Mouse (Mus musculus) lung, postnatal 0 days (tissue): ENCODE data around the gene BC055324. TPM values are rescaled to one million over a fixed set of nuclear protein-coding genes. Genes with fewer than 3 reads are reported as not detected.

Experiments
- ATAC-seq: fragments of 200-750 bp; cut with Nextera tagmentation; 2 replicates; pipeline ENCODE4 v1.8.0; 2017; ENCODE audit warnings: moderate library complexity
- DNase-seq: peaks from one replicate; pipeline ENCODE4 v3.0.0-alpha.2; 2016; ENCODE audit warnings: low spot score
- H3K27ac ChIP-seq: fragments of 300-500 bp; sonication (generic); 2 replicates; pipeline ENCODE4 v1.5.1; 2014; ENCODE audit warnings: antibody characterized with exemption, mild to moderate bottlenecking, low read length, mixed read lengths
- H3K27me3 ChIP-seq: fragments of 300-500 bp; sonication (generic); replicated peaks from 2 replicates; pipeline ENCODE4 v1.6.1; 2014; ENCODE audit warnings: low read length, mixed read lengths; ENCODE audit not compliant: insufficient read depth
- H3K36me3 ChIP-seq: fragments of 300-500 bp; sonication (generic); 2 replicates; pipeline ENCODE4 v1.6.1; 2014; ENCODE audit warnings: low read length, mixed read lengths; ENCODE audit not compliant: insufficient read depth
- H3K4me1 ChIP-seq: fragments of 300-500 bp; sonication (generic); 2 replicates; pipeline ENCODE4 v1.6.1; 2014; ENCODE audit warnings: antibody characterized with exemption, low read depth, low read length, mixed read lengths; ENCODE audit not compliant: insufficient read depth
- H3K4me2 ChIP-seq: fragments of 300-500 bp; sonication (generic); replicated peaks from 2 replicates; pipeline ENCODE4 v1.6.1; 2014; ENCODE audit warnings: low read depth, mild to moderate bottlenecking, low read length, moderate library complexity, mixed read lengths
- H3K4me3 ChIP-seq: fragments of 300-500 bp; sonication (generic); 2 replicates; pipeline ENCODE4 v1.5.1; 2014; ENCODE audit warnings: low read depth, low read length
- H3K9ac ChIP-seq: fragments of 300-500 bp; sonication (generic); replicated peaks from 2 replicates; pipeline ENCODE4 v1.6.1; 2014; ENCODE audit warnings: low read depth, mild to moderate bottlenecking
- H3K9me3 ChIP-seq: fragments of 300-500 bp; sonication (generic); 2 replicates; pipeline ENCODE4 v1.6.1; 2016; ENCODE audit warnings: low read length, mixed read lengths
- CTCF ChIP-seq: IDR thresholded peaks from 2 replicates; pipeline ENCODE4 v1.5.1; 2016; ENCODE audit warnings: antibody characterized with exemption, mild to moderate bottlenecking
- EP300 ChIP-seq: IDR thresholded peaks from 2 replicates; pipeline ENCODE4 v1.6.1; 2016; ENCODE audit warnings: antibody characterized with exemption, mild to moderate bottlenecking, control low read depth
- WGBS: fragments of 180-500 bp; shearing (Covaris S2); extraction: QIAGEN DNeasy Blood & Tissue Kit; methylation state at CpG from one replicate; pipeline ENCODE4 v1.1.7; 2014; 5-methylcytosine and 5-hydroxymethylcytosine counted together
- polyA plus RNA-seq: library from polyadenylated mRNA; unstranded; fragments of >200 nt; fragmentation: Nextera tagmentation; extraction: Ambion mirVana; gene quantifications from 2 replicates; pipeline ENCODE4 v1.2.1, GENCODE M21; 2015

The BC055324 gene
- polyA plus RNA-seq, 1 experiment from 2014 or later: 1.4 TPM

DNA sequence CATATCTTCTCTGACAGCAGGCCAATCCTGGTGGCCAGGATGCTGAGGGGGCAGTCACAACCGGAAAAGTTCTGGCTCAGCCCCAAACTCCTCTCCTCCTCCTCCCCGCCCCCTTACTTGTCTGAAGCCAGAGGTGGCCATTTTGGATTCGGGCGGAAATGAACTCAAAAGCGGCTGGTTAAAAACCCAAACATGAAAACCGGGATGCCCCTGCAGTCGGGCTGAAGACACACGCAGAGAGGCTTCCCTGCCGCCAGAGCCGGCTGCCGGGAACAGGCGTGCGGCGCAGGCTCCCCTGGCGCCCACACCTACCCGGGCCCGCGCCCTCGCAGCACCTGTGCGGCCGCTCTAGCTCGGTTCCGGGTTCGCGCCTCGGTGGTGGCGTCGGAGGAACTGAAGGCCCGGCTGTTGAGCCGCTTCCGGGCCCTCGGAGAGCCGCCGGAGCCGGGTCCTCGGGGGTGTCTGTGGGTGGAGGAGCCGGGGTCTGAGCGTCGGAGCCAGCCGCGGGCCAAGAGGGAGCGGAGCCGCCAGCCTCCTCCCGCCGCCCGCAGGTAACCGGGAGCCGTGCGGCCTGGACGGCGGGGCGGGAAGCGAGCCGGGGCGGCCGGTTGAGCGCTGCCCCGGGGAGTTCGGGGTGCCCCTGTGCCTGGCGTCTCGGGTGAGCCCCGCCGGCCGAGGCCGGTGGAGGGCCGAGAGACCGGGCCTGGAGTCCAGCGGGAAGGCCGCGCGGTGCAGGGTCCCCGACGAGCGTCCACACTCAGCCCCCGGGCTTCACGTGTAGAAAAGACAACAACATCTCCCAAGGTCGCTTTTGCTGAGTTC, 64.7 kb downstream of the BC055324 start:
- Histone ChIP-seq H3K27ac (peak overlapping the region; percentile 84), H3K27me3 (no peaks in the 10 kb centered on the region), H3K4me2 (peak overlapping the region; percentile 88), H3K4me1 (peaks cover 7% of the 10 kb centered on the region; the same call in 1 of the 2 replicates), H3K9me3 (no peaks in the 10 kb centered on the region), H3K36me3 (no peaks in the 10 kb centered on the region; the same call in 1 of the 2 replicates), H3K9ac (peak overlapping the region; percentile 98), H3K4me3 (peak overlapping the region; percentile 94)
- peak; percentile 94 for ATAC-seq
- TF ChIP-seq EP300: no peak
- no peak for TF ChIP-seq CTCF
- WGBS: under 1% methylated on average over 67 of the region's 77 CpGs
- DNase-seq: peak; percentile 94

GRCm38 (mm10) chr1:163928846-163929245, 65.8 kb downstream of the BC055324 start, which contains the start of gene Scyl3:
Scyl3 (plus strand) TSS chr1:163929100.
- 65% methylated on average over 7 of the region's 7 CpGs for WGBS
- ATAC-seq (no peak), DNase-seq (no peak)
- Histone ChIP-seq H3K27me3 (no peaks in the 10 kb centered on the region), H3K36me3 (no peaks in the 10 kb centered on the region; the same call in 1 of the 2 replicates), H3K4me1 (peaks cover 7% of the 10 kb centered on the region; the same call in 1 of the 2 replicates), H3K9me3 (no peaks in the 10 kb centered on the region), H3K4me2 (peak within 1 kb of the TSS; percentile 88), H3K9ac (peak within 1 kb of the TSS; percentile 98), H3K27ac (peak within 1 kb of the TSS; percentile 84), H3K4me3 (peak within 1 kb of the TSS; percentile 94)
- TF ChIP-seq CTCF: no peak
- TF ChIP-seq EP300: no peak

- Histone ChIP-seq H3K4me3 (no peak overlapping the region), H3K9me3 (no peaks in the 10 kb centered on the region), H3K27me3 (no peaks in the 10 kb centered on the region), H3K4me2 (no peak overlapping the region), H3K36me3 (no peaks in the 10 kb centered on the region), H3K9ac (no peak overlapping the region), H3K27ac (no peak overlapping the region), H3K4me1 (no peaks in the 10 kb centered on the region)
- WGBS: 82% methylated on average over 8 of the region's 8 CpGs
- ATAC-seq (no peak), DNase-seq (no peak)
- TF ChIP-seq EP300 (no peak), CTCF (no peak)
Observed at GRCm38 (mm10) chr1:163924093-163924492, 70.5 kb downstream of the BC055324 start.

DNA sequence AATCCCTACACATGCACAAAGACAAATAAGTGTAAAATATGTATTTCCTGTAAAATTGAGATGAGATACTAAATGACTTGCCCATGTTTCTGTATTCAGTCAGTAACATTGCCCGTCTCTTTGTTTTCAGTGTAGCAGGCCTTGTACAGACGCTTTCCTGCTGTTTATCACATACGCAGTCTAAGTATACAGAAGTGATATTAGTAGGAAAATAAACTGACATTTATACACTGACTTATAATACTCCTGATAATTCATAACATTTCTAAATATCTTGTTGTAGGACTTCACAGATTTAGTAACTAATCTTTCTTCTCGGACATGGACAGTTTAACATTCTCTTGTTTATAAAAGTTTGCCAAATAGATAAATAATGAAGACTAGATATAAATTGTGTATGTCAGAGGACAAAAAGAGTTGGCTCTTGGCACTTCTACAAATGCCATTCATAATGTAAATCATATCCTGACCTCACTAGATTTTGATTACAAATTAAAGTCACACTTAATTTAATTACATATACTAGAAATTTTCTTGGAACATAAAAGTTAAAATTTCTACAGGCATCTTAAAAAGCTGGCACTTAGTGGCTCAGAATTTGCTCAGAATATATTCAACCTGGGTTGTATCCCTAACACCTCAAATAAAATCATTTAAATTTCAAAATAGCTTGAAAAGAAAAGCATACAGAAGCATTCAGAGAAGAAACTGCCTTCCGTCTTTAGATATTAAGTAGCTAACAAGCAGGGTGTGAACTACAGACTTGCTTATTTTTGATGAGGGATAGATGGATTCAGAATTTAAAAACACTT, 77.0 kb downstream of the BC055324 start:
- no peak overlapping the region for H3K9ac ChIP-seq
- DNase-seq (no peak), ATAC-seq (no peak)
- no peak overlapping the region for H3K27ac ChIP-seq
- H3K27me3 ChIP-seq: no peaks in the 10 kb centered on the region
- no peak overlapping the region for H3K4me2 ChIP-seq
- H3K9me3 ChIP-seq: no peaks in the 10 kb centered on the region
- no peak for TF ChIP-seq CTCF
- TF ChIP-seq EP300: no peak
- 59% methylated on average over 5 of the region's 5 CpGs for WGBS
- no peaks in the 10 kb centered on the region for H3K4me1 ChIP-seq
- no peak overlapping the region for H3K4me3 ChIP-seq
- no peaks in the 10 kb centered on the region for H3K36me3 ChIP-seq

DNA sequence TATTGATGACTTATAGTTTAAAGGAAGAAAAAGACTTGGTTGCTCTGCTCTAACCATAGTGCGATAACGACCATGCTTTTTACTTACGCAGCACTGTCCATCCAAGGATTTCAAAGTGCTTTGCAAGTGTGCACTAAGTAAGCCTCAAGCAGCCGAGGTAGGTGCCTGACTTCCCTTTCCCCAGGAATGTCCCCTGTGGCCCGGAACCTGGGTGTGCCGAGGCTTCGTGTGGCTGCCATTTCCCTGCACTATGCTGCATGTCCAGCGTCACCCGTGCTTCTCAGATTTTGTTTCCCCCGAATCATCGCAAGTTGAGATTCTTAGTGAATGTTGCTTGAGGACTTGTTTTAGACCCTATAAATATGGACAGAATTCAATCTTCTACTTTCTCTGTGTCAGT, 82.6 kb downstream of the BC055324 start:
- no peaks in the 10 kb centered on the region for H3K36me3 ChIP-seq
- no peaks in the 10 kb centered on the region for H3K4me1 ChIP-seq
- H3K9ac ChIP-seq: no peak overlapping the region
- no peak for TF ChIP-seq CTCF
- TF ChIP-seq EP300: no peak
- ATAC-seq: no peak
- H3K4me2 ChIP-seq: no peak overlapping the region
- no peak for DNase-seq
- no peak overlapping the region for H3K4me3 ChIP-seq
- no peak overlapping the region for H3K27ac ChIP-seq
- WGBS: 92% methylated on average over 11 of the region's 11 CpGs
- H3K27me3 ChIP-seq: no peaks in the 10 kb centered on the region
- no peaks in the 10 kb centered on the region for H3K9me3 ChIP-seq

DNA sequence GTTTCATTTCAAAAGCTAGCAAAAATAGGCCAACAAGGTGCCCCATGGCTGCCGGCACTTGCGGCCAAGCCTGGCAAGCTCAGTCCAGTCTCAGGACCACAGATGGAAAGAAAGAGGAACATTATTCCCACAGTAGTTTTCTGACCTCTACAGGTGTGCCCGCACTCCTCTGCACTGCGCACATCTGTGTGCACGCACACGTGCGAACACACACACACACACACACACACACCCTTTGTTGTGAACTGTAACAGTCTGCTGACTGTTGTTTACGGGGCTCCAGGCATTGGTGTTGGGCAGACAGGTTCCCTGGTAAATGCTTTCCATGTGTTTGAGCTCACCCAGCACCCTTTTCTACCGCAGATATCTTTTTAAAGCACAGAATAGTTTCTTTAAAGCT, 83.8 kb downstream of the BC055324 start:
- Histone ChIP-seq H3K27ac (no peak overlapping the region), H3K9me3 (no peaks in the 10 kb centered on the region), H3K4me2 (no peak overlapping the region), H3K36me3 (no peaks in the 10 kb centered on the region), H3K4me3 (no peak overlapping the region), H3K27me3 (no peaks in the 10 kb centered on the region), H3K9ac (no peak overlapping the region), H3K4me1 (no peaks in the 10 kb centered on the region)
- TF ChIP-seq CTCF: no peak
- ATAC-seq (no peak), DNase-seq (no peak)
- WGBS: 93% methylated on average over 9 of the region's 9 CpGs
